ENCODE assay signal across 18 mouse cellular contexts in genomic region chr14:119966666-119967065, GRCm38 (mm10).
DNase-seq lines count a peak whose midpoint lies in the region; ATAC-seq and TF ChIP-seq lines count a peak whose summit lies in the region.
"Had no signal": no experiment of that assay in that cellular context is flagged by ENCODE, and none has a peak within 500 bp of the region (broad histone marks: within the 10 kb centered on the region; RNA-seq: fewer than 3 reads in every experiment).

No protein-coding gene starts in this region.

- H3K4me2 ChIP-seq in heart, embryonic 12.5 days: no peak overlapping the region

- no peak overlapping the region for H3K4me3 ChIP-seq in heart, embryonic 12.5 days
- no peak overlapping the region for H3K4me3 ChIP-seq in heart, embryonic 10.5 days
- H3K4me3 ChIP-seq in heart, adult 2 months: no peak overlapping the region

- H3K36me3 ChIP-seq in heart, embryonic 12.5 days: no peaks in the 10 kb centered on the region
- H3K36me3 ChIP-seq in heart, embryonic 10.5 days: no peaks in the 10 kb centered on the region
- H3K36me3 ChIP-seq in heart, adult 2 months (ENCODE audit: control insufficient read depth, insufficient read depth, low read length): no peaks in the 10 kb centered on the region
- H3K36me3 ChIP-seq: G1E had no signal

- no peak for TF ChIP-seq EP300 in heart, adult 2 months (IDR thresholded peaks at IDR 0.05; ENCODE audit: insufficient read depth, low read depth, low read length)

- no peaks in the 10 kb centered on the region for H3K79me2 ChIP-seq in heart, adult 2 months (replicated peaks; ENCODE audit: control insufficient read depth, insufficient read depth, low read length)

- intact Hi-C loops in heart, adult 2 months (cut with DNase I): no loop called here

- DNase-seq in heart, adult 11 months: peak; percentile 51
- DNase-seq in heart, embryonic 10.5 days (ENCODE audit: low spot score): peak; percentile 61
- DNase-seq in heart, adult 2 months: no peak
- DNase-seq: adrenal gland, adult 2 months; adrenal gland, adult 8-10 months; adrenal gland, postnatal 10 days; adrenal gland, postnatal 14 days; adrenal gland, postnatal 25 days; adrenal gland, postnatal 36 days; B cell, adult 2 months; cerebellum, adult 11-12 months; cerebellum, adult 18-20 months had no signal

- ATAC-seq in heart, embryonic 12.5 days (ENCODE audit: insufficient number of reproducible peaks, low FRiP score): no peak
- ATAC-seq: activated CD4-positive, CD25-positive, alpha-beta regulatory T cell, adult 4 months; CD4-positive, CD25-positive, alpha-beta regulatory T cell, adult 4 months; Patski had no signal

- 0 out of 2 replicates have a peak, but pooled peaks cover 3% of the 10 kb centered on the region for H3K9me3 ChIP-seq in heart, embryonic 12.5 days (replicated peaks)
- no peaks in the 10 kb centered on the region for H3K9me3 ChIP-seq in heart, embryonic 10.5 days

- no peak for TF ChIP-seq CTCF in heart, adult 2 months (IDR thresholded peaks at IDR 0.05)

- H3K9ac ChIP-seq in heart, embryonic 12.5 days: no peak overlapping the region
- no peak overlapping the region for H3K9ac ChIP-seq in heart, adult 2 months (ENCODE audit: low read depth, low read length)

- H3K4me1 ChIP-seq in heart, embryonic 12.5 days (replicated peaks): no peaks in the 10 kb centered on the region
- no peaks in the 10 kb centered on the region for H3K4me1 ChIP-seq in heart, embryonic 10.5 days
- H3K4me1 ChIP-seq in heart, adult 2 months (ENCODE audit: control insufficient read depth, insufficient read depth, low read length): no peaks in the 10 kb centered on the region

- TF ChIP-seq POLR2A in heart, adult 2 months (IDR thresholded peaks at IDR 0.05; ENCODE audit: insufficient read depth, low read depth, low read length): no peak

- no peak overlapping the region for H3K27ac ChIP-seq in heart, embryonic 12.5 days (ENCODE audit: poor library complexity, severe bottlenecking)
- H3K27ac ChIP-seq in heart, embryonic 10.5 days: no peak overlapping the region
- no peak overlapping the region for H3K27ac ChIP-seq in heart, adult 2 months

- H3K27me3 ChIP-seq in heart, embryonic 12.5 days (replicated peaks): no peaks in the 10 kb centered on the region
- no peaks in the 10 kb centered on the region for H3K27me3 ChIP-seq in heart, embryonic 10.5 days (ENCODE audit: insufficient read depth, poor library complexity, severe bottlenecking)
- H3K27me3 ChIP-seq in heart, adult 2 months (ENCODE audit: control insufficient read depth, insufficient read depth, low read length): no peaks in the 10 kb centered on the region
- H3K27me3 ChIP-seq: CH12.LX had no signal

- 87% methylated on average over 5 of the region's 5 CpGs for WGBS in heart, embryonic 12.5 days
- WGBS in heart, embryonic 10.5 days: 89% methylated on average over 5 of the region's 5 CpGs
- WGBS in heart, adult 2 months: 89% methylated on average over 5 of the region's 5 CpGs

Comparison
In these comparisons a context has a peak if more than half of its experiments do, and no peak if none do; other contexts are left out.
1. DNase-seq: peak in heart, adult 11 months (single experiment) and heart, embryonic 10.5 days (single experiment); none in heart, adult 2 months (0 of 2).